Mouse (Mus musculus) testis, adult 2 months (tissue): ENCODE measurements around the gene Gm14862. TPM values are rescaled to one million over a fixed set of nuclear protein-coding genes. Genes with fewer than 3 reads are reported as not detected.
"Not testable (repeated sequence)": the region's sequence is repeated elsewhere in the genome, so short reads cannot be mapped to it uniquely, and the experiment has no call there.

Experiments
- H3K27ac ChIP-seq: fragments of 200-500 bp; 2 replicates; pipeline ENCODE4 v1.5.1; 2012; ENCODE audit warnings: low read depth, low read length; ENCODE audit not compliant: control insufficient read depth, insufficient read depth
- H3K27me3 ChIP-seq: fragments of 200-500 bp; 2 replicates; pipeline ENCODE4 v1.6.1; 2012; ENCODE audit warnings: mild to moderate bottlenecking, low read length, moderate library complexity; ENCODE audit not compliant: control insufficient read depth, insufficient read depth
- H3K36me3 ChIP-seq: fragments of 200-500 bp; 2 replicates; pipeline ENCODE4 v1.6.1; 2012; ENCODE audit warnings: mild to moderate bottlenecking, low read length; ENCODE audit not compliant: control insufficient read depth, insufficient read depth
- H3K4me1 ChIP-seq: fragments of 200-500 bp; 2 replicates; pipeline ENCODE4 v1.6.1; 2012; ENCODE audit warnings: low read length; ENCODE audit not compliant: control insufficient read depth, insufficient read depth
- H3K4me3 ChIP-seq: fragments of 200-500 bp; 2 replicates; pipeline ENCODE4 v1.5.1; 2012; ENCODE audit warnings: low read depth, mild to moderate bottlenecking, low read length, moderate library complexity, mixed read lengths; ENCODE audit not compliant: control insufficient read depth
- CTCF ChIP-seq: fragments of 200-500 bp; IDR thresholded peaks from 2 replicates; pipeline ENCODE4 v1.5.1; 2012; ENCODE audit warnings: low read depth, mild to moderate bottlenecking, inconsistent platforms, low read length, moderate library complexity; ENCODE audit not compliant: control insufficient read depth, insufficient read depth, insufficient replicate concordance
- POLR2A ChIP-seq: fragments of 200-500 bp; IDR thresholded peaks from 2 replicates; pipeline ENCODE4 v1.6.1; 2012; ENCODE audit warnings: low read depth, mild to moderate bottlenecking, inconsistent platforms, low read length, moderate library complexity; ENCODE audit not compliant: control insufficient read depth
- polyA plus RNA-seq: library from polyadenylated mRNA; depleted of rRNA; stranded (reverse); fragments of >200 nt; gene quantifications from 2 replicates; pipeline ENCODE4 v1.2.3, GENCODE M21; 2012; rRNA removed

The Gm14862 gene
- polyA plus RNA-seq = not detected in 2 replicates

DNA sequence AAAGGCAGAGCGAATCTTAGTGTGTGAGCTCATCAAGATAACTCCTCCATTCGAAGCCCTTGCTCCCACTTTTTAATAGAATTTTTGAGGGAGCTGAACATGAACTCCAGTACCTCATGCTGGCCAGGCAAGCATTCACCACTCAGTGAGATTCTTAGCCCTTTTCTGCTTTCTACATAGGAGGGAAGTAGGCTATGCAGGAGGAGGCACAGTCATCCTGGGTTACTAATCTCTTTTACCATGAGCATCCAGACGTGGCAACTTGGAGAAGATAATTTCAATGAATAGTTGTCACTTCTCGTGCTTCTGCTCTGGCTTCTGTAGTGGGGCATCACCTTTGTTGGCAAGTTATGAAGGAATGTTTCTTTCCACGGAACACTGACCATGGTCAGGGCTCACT is at the start of gene Gm14862:
Gene Gm14862 (minus strand): TSS at position 134 of the 400 bp plus-strand sequence.
- no peak within 1 kb of the TSS for H3K27ac ChIP-seq
- TF ChIP-seq POLR2A (no peak), CTCF (no peak)
- H3K4me3 ChIP-seq = no peak within 1 kb of the TSS
- H3K36me3 ChIP-seq = no peaks in the 10 kb centered on the region
- H3K27me3 ChIP-seq = no peaks in the 10 kb centered on the region
- no peaks in the 10 kb centered on the region for H3K4me1 ChIP-seq

DNA sequence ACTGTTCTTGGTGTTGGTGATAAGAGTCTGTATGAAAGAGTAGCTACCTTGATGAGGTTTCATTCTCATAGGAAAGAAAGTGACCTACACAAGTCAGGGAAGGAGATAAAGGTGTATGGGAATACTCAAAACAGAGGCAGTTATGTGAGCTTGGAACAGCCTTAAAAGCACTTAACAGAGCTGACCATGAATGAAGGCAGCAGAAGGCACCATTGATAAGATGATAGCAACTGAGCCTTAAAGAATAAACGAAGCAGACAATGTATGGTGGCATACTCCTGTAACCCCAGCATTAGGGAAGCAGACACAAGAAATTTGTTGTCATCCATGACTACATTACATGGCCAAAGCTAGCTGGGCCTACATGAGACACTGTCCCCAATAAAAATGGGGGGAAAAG is 46.8 kb upstream of the Gm14862 start:
- H3K27me3 ChIP-seq = no peaks in the 10 kb centered on the region

DNA sequence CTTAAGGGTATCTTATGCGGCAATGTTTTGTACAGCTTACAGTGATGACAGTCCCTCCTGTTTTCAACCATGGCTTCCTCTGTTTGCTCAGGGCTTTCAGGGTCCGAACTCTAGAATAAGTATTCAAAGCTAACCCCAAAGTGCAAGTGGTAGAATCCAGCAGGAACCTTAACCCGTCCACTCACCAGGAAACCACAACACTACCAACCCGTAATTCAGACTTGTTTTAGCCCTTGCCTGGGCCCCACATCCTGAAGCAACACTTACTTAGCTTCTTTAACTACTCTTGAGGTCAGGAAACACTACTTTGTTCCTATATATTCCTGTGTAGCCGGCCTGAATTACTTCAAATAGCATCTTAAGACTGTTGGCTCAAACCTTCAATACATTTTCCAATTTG is 46.1 kb upstream of the Gm14862 start:
- Histone ChIP-seq H3K27ac (no peak overlapping the region), H3K4me1 (no peaks in the 10 kb centered on the region), H3K27me3 (no peaks in the 10 kb centered on the region), H3K36me3 (no peaks in the 10 kb centered on the region), H3K4me3 (no peak overlapping the region)
- TF ChIP-seq POLR2A (no peak), CTCF (no peak)

More for the DNA sequence above, 46.8 kb upstream of the Gm14862 start:
- H3K27ac ChIP-seq = no peak overlapping the region
- TF ChIP-seq CTCF = no peak
- no peak for TF ChIP-seq POLR2A
- no peak overlapping the region for H3K4me3 ChIP-seq
- no peaks in the 10 kb centered on the region for H3K36me3 ChIP-seq
- H3K4me1 ChIP-seq = no peaks in the 10 kb centered on the region

DNA sequence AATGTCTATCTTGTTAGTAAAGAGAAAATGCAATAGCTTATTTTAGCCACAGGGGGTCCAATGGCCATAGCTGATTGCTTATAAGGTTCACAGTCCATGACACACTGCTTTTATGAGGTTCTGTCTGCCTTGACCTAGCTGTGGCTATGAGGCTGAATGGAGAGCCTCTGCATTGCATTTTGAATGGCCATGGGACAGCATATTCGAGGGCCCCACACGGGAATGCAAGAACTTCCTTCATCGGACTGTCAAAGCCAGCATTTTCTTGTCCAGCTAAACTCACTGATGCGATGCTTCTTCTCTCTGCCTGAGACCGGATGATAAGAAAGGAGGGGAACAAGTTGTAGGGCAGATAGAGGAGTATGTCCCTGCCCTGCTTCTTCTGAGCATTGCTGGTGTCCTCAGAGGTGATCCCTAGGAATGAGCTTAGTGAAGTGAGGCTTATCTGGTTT is 41.7 kb upstream of the Gm14862 start:
- TF ChIP-seq CTCF (no peak), POLR2A (no peak)
- H3K27ac ChIP-seq = no peak overlapping the region

DNA sequence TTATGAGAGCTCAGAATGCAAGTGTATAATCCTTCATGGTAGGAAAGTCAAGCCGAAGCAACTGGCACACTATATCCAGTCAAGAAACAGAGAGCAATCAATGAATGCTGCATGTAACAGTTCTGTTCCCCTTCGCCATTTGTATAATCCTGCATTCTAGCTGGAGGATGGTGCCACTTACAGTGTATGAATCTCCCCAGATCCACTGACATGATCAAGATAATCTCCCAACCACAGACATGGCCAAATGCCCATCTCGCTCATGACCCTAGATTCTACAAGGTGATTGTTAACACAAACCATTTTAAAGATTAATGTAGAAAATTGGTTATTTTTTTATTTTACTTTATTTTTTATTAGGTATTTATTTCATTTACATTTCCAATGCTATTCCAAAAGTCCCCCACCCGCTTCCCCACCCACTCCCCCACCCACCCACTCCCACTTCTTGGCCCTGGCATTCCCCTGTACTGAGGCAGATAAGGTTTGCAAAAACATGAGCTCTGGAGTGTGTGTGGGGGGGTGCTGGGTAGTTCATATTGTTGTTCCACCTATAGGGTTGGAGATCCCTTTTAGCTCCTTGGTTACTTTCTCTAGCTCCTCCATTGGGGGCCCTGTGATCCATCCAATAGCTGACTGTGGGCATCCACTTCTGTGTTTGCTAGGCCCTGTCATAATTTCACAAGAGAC is 36.6 kb upstream of the Gm14862 start:
- H3K4me1 ChIP-seq, H3K27ac ChIP-seq, H3K36me3 ChIP-seq, H3K27me3 ChIP-seq, H3K4me3 ChIP-seq: not testable (repeated sequence)

More for the DNA sequence above, 41.7 kb upstream of the Gm14862 start:
- no peaks in the 10 kb centered on the region for H3K27me3 ChIP-seq
- no peaks in the 10 kb centered on the region for H3K36me3 ChIP-seq
- H3K4me1 ChIP-seq = no peaks in the 10 kb centered on the region
- no peak overlapping the region for H3K4me3 ChIP-seq

DNA sequence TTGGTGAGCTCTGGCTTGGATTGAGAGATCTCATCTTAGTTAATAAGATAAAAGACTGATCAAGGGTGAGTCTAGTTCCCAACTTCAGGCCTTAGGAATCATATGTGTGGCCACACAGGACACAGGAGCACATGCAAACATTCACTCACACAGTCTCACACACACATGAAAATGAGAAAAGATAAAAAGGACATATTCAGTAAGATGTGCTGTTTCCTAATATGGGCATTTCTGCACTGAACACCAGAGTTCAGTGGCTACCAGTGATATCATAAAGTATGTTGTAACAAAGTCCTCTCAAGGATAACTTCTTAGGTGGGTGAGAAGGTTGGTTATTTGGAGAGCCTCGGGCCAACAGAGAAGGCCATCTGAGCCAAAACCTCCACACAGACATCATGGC is 26.8 kb upstream of the Gm14862 start, which contains the start of gene H2al1m:
Gene H2al1m (plus strand): TSS at position 301 of the 400 bp plus-strand sequence.
- not testable (repeated sequence) for H3K36me3 ChIP-seq, H3K27me3 ChIP-seq, H3K27ac ChIP-seq, H3K4me1 ChIP-seq
- peak within 1 kb of the TSS; percentile 2; the same call in 1 of the 2 replicates for H3K4me3 ChIP-seq

DNA sequence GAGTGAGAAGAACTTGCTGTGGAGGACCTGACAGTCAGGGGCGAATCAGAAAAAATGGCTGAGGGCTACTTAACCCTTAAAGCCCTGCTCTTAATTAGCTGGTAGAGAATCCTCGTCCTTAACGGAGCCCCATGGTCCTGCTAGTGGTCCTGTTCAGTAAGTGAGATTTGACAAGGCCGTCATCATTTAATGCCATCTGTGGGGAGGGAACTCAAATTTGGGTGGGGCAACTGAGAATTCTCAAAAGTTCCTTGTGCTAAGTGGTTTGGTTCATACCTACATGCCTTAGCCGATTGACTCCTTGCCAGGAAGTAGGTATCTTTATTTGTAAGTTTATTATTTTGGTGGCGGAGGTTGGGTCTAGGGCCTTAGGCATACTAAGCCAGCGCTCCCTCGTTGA is 17.6 kb upstream of the Gm14862 start:
- TF ChIP-seq POLR2A (no peak), CTCF (no peak)
- Histone ChIP-seq H3K4me1 (no peaks in the 10 kb centered on the region), H3K4me3 (no peak overlapping the region), H3K27ac (no peak overlapping the region), H3K36me3 (no peaks in the 10 kb centered on the region), H3K27me3 (no peaks in the 10 kb centered on the region)
